Mouse (Mus musculus): ENCODE measurements around the gene Cacna2d3. TPM values are rescaled to one million over a fixed set of nuclear protein-coding genes. Genes with fewer than 3 reads are reported as not detected.
A peak's percentile ranks its signal among the peaks of the same experiment; 100 is the strongest.

Cacna2d3 gene
- total RNA-seq, 2 experiments from 2014 or later: 0.73 to 0.85 TPM

DNA sequence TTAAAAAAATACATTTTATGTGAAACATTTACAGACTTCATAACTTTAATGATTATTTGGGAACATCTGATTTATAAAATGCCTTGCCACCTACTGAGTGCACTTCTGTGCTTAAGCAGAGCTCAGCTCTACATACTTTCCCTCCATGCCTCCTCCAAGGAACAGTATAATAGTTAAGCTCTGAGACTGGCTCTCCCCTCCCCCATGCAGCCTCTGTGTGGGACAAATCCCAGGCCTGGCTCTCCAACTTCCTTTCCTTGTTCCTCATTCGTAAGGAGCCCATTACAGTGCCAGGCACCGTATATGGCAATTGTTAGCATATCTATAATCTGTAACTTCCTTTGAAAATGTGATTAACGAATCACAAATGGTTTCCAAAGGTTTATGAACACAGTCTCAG lies 644.2 kb downstream of the Cacna2d3 start:
- DNase-seq (ENCODE audit: low spot score): no peak

DNA sequence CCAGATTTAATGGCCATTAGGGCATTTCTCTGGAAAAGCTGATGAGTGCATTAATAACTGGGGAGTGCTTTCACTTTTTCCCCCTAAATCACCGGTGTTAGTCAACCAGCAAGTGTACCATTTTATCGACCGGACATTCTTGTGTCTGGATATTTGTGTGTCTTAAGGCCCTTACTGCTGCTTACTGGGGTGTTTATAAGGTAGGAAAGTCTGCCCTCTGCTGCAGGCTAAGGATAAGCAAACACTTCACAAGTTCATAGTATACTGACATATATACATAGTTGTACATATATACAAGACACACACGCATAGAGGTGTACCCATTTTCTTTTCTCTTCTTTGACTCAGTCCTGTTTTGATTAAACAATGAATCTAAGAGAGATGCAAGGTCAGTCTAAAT lies 647.9 kb downstream of the Cacna2d3 start:
- peak; percentile 9 for DNase-seq (ENCODE audit: low spot score)

DNA sequence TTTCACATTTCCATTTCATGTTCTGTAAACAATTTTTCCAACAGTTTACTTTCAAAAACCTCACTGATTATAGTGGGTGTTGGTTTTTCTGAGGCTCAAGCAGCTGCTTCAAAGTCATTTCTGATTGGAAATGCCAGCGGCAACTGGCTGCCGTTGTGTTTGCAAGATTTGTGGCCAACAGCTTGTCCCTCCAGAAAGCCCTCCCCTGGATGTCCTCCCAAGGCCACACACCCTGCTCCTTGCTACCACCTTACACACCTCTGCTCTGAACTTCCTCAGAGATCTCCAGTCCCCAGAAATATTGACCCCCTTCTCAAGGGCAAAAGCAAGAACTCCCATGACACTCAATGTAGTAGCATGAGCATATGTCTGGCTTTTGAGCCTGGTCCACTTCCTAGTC lies 659.0 kb downstream of the Cacna2d3 start:
- no peak for DNase-seq (ENCODE audit: low spot score)

DNA sequence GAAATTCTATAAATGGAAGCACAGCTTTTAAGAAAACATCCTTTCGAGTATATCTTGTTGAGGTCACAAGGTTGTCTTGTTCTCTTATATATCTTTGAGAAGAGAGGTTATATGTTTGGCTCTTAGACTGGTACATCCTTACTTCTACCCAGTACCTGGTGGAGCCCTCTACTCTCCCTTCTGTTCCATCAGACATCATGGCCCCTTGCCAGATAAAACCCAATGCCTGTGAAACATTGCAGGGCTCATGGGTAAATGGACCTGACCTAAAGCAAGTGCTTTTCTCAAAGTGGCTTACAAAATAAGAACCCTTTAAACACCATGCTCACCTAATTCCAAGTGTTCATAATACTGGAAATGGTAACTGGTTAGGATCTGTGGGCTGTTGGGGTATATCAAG lies 660.2 kb downstream of the Cacna2d3 start:
- DNase-seq (ENCODE audit: low spot score): no peak

DNA sequence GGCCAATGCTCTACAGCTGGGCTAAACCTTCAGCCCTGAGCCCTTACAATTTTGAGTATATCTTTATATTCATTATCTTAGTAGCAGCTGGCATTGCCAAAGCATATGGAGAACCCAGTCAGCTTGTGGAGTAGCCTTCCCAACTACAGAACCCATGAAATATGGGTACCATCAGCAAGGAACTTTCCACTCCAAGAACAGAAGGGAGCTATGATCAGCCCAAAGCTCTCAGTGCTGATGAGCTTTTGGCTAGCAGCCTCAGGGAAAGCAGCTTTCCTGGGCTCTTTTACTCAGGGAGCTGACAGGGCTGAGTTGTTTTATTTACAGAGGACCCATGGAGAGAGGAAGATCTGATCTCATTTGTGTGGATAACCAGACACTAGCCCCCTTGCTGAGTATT lies 661.0 kb downstream of the Cacna2d3 start:
- no peak for DNase-seq (ENCODE audit: low spot score)

DNA sequence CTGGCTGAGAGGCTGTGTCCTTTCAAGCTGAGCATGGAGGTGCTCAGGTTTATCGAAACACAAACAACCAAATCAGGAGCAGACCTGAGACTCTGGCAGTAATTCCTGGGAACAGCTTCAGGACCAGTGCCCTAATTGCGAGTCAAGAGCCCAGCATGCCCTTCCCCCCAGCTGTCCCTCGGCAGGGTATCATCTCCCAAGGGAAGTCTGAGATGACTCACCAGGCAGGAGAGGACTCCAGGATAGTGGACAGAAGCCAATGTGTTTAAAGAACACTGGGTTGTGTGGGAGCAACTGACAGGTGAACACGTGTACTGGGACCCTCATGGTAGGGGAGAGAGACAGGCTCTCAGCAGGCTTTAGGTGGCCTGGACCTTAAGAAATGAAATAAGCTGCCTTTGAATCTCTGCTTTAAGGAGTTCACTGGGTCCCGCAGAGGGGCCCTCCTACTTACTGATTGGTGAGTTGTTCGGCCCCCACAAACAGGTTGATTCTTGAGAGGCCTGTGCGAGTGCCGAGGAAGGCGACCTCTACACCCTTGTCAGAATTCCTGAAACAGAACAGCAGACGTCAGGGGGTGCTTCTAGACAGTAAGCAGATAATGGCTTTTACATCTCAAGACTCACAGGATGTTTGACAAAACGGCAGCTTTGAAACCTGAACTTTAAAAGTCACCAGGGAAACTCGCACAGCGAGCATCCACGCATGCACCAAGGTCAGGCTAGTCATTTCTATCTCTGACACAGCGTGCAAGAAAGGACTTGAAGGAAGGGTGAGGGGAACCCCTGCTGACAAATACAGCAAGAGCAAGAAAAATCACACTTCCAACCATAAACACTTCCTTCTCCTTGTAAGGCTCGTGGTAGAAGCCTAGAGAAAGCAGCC lies 669.5 kb downstream of the Cacna2d3 start:
- peak; percentile 13 for DNase-seq (ENCODE audit: low spot score)

DNA sequence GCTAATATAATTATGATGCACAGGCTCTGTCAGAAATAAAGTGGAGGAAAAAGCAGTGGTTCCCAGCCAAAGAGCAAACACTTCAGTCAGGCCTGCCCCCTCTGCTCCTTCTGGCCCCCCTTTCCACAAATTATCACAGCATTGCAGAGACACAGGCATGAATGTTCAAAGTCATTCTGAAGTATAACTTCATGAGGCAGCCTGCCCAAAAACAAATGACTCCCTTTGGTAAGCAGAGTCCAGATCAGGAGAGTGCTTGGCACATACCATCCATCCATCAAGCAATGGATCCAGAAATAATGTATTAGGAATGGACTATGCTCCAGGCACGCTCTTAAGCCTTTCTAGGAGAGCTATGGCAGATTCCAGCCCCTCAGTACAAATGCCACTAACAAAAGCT lies 679.3 kb downstream of the Cacna2d3 start:
- DNase-seq (ENCODE audit: low spot score): no peak

DNA sequence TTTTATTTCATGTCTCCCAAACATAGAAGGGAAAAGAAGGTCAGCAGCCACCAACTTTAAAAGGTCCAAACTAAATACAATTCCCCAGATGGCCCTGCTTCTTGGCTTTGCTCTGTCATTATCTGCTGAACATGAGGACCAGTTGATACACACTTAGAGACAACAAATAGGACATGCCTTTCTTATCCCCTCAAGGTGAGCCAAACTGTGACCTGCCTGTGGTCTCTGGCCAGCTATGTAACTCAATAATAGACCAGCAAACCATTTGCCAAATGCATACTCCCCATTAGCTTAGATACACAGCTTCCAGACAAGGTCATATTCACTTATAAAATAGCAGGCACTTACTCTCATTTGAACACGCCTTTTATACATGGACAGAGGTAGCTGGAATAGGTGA lies 680.2 kb downstream of the Cacna2d3 start:
- DNase-seq (ENCODE audit: low spot score): no peak

DNA sequence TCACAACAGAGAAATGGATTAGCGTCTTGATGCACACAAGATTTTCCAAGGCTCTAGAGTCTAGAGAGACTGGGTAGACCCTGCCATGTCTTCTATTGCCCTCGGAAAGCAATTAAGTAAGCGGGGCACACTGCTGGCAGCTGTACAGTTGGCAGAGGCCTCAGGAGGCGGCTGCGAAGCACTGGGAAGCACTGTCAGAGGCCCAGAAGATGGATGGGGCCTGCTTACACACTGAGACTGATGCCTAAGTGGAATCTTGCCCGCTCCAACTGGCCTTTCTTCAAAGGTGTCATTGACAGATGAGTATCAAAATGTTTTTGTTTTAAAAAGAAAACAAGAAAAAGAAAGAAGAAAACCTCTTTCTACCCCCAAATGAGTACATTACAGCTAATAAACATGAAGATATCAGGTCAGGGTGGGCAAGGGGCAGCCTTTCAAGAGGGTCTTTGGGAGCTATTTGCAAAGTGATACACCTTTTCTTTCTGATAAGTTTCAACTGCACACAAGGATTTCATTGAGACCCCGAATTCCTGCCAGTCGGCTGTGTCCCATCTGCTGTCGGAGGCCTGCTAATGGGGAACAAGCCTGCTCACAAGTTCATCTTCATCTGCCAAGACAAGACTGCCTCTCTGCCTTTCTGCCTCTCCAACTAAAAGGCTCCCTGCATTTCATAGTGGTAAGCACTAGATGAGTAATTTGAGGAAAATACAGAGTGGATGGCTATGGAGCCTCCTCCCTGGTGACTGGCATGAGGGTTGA lies 680.9 kb downstream of the Cacna2d3 start:
- DNase-seq (ENCODE audit: low spot score): peak; percentile 30

DNA sequence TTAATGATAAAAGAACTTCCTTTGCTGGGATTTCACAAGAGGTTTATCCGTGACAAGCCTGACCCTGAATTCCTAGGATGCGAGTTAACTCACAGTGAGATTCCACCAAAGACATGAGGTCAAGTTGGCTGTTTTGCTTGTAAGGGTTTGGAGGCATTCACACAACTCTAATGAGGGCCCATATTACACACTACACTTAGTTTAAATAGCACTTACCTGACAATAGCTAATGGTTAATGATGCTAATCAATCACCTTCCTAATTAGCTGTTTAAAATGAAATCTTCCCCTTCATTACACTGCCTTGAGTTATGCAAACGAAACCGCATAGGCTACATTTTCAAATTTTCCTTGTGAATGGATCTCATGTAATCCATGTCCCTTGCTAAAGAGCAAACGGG lies 683.4 kb downstream of the Cacna2d3 start:
- no peak for DNase-seq (ENCODE audit: low spot score)

DNA sequence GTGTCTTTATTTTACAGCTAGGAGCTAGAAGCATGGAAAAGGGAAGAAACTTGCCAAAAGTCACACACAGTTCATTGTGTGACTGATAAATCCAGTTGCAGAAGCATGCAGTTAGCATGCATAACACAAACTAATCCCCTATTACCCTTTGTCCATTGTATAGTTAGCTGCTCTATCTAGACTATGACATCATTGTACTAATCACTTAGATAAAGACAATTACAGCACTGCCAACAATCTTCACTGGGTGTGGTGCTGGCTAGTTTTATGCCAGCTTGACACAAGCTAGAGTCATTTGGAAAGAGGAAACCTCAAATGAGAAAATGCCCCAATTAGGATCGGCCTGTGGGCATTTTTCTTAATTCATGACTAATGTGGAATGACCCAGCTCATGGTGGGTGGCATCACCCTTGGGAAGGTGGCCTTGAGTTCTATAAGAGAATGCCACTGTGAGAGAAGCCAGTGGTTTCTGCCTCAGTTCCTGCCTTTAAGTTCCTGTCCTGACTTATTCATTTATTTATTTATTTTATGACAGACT lies 689.7 kb downstream of the Cacna2d3 start:
- no peak for DNase-seq (ENCODE audit: low spot score)

DNA sequence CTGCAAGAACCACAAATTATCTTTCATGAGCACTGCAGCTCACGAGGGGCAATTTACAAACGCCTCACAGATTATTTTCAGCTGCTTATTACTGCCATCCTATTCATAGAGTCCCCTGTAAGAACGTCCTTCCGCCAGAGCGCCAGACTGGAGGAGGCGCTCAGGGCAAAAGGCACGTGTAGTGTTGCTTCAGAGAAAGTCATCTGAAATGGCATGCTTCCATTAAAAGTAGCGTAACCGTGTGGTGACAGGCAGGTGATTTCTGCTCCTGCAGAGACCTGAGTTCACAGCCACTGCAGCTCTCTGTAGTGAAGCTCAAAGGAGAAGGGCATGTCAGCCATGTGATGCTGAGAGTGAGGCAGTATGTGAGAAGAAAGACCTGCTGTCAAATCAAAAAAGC lies 691.1 kb downstream of the Cacna2d3 start:
- DNase-seq (ENCODE audit: low spot score): peak; percentile 36

DNA sequence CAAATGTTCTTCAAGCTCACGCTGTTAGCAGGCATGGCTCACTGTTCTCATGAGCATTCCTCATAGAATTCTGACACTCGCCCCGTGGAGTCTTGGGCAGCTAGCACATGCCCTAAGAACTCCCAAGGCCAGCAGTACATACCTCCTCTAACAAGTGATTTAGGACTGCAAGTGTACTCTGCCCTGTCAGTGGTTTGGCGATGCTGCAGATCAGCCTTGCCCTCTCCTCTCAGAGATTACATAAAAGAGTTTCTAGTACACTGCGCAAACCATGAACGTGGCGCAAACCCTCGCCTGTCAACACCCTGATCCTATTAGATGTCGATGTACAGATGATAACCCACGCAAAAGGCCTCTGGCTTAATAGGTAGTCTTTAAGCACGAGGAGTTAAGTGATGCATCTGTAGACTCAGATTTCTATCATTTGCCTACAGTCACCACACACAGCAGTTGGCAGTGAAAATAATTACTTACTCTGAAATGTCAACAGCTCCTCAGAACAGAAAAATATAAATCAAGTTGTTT lies 691.7 kb downstream of the Cacna2d3 start:
- DNase-seq (ENCODE audit: low spot score): no peak

DNA sequence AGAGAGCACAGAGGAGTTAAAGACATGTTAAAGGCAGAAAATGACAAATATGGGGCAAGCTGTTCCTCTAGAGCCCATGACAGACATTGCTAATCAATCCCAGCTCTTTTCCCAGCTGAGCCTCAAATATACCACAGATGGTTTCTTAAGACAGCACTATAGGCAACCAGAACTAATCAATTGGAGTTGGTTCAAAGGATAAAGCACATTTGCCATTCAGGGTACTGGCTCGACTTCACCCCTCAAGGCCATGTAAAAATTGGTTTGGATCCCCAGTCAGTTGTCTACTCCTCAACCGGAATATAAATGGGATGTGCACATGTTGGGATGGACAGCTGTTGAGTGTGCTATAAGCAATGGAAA lies 692.6 kb downstream of the Cacna2d3 start:
- DNase-seq (ENCODE audit: low spot score): no peak

DNA sequence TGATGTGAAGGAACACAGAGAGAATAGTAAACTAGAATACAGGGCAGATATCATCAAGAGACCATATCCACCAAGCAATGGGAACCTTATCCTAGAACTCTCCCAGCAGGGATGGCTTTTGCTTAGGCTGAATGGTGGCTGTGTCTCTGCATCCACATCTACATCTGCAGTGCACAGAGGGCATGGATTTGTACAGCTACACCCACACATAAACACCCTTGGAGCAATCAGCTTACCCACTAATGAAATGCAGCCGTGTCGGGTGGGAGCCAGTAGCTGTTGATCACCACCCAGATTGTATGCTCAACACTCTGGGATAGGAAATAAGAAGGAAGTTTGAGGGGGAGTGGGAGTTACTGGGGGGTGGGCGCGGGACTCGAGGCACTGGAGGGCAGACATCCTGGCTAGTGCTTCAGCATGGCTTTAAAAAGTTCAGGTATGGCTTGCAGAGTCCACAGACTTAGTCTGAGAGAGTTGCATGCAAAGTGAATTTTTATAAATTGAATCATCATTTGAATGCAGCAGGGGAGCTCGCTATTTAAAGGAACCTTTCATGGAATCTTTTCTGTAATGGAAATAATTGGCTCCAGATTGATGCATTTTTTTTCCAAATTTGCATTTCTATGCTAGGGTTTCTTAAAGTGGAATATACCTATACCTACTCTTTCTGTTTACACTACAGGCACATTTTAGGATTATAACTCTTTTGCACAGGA lies 693.1 kb downstream of the Cacna2d3 start:
- DNase-seq (ENCODE audit: low spot score): no peak

DNA sequence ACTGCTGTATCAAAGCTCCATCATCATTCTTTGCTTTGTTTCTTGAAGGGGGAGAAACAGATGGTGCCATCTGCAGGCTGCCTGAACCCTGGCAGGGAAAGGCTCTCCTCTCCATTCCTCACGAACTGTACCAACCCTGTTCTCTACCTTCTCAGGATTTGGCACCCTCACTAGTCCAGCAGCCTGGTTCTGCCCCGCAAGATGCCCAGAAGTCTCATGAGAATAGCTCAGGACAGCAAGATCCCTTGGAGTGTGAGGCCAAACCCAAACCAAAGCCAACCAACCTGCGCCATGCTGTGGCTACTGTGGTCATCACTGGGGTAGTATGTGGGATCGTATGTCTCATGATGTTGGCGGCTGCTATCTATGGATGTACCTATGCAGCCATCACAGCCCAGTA lies 694.4 kb downstream of the Cacna2d3 start:
- no peak for DNase-seq (ENCODE audit: low spot score)

DNA sequence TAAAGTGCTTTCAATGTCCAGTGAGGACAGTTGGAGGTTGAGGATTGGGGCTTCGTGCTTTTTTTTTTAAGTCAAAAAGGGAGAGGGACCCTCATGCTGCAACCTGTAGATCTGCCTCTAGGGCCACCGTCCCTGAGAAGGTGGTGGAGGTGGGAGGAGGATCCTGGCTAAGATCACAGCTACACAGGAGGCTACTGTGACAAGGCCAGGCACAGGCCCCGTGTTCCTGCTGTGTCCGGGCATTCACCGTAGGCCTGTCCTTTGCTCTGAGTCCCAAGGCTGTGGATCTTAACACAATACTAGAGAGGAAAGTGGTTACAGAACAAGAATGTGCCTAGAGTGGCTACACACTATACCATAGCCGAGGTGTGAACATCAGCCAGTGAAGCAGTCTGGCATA lies 696.3 kb downstream of the Cacna2d3 start:
- no peak for DNase-seq (ENCODE audit: low spot score)

DNA sequence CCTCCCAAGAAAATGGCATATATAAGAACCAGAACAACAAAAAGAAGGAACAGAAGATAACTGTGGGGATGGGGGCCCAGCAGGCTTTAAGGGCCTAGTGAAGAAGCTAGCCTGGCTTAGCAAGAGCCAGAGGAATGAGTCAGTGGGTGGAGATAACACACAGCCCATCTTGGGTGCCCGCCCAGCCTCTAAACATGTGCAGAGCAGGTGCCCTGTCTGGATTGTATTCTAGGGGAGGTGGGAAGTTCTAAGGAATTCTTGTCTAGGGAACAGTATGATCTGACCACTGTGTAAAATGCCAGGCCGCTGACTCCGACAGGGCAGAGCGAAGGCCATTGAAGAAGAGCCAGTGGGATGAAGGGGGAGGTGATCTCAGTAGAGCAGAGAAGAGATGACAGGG lies 698.4 kb downstream of the Cacna2d3 start:
- DNase-seq (ENCODE audit: low spot score): no peak

DNA sequence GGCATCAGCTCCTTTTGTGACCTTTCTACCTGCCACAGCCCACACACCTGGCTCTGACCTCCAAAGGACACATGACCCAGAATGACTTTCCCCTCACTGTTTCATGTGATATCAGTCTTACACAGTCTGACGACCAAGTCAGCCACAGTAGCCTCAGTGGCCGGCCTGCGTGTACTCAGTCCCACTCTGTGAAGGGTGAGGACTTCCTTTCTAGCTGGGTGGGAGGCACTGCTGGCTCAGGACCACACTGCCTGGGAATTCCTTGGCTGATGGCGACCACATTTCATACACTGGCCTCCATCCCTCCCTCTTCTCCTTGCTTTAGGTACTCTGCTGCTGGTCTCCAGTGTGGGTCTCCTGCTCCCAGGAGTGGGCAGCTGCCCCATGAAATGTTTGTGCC lies 700.4 kb downstream of the Cacna2d3 start:
- DNase-seq (ENCODE audit: low spot score): no peak

DNA sequence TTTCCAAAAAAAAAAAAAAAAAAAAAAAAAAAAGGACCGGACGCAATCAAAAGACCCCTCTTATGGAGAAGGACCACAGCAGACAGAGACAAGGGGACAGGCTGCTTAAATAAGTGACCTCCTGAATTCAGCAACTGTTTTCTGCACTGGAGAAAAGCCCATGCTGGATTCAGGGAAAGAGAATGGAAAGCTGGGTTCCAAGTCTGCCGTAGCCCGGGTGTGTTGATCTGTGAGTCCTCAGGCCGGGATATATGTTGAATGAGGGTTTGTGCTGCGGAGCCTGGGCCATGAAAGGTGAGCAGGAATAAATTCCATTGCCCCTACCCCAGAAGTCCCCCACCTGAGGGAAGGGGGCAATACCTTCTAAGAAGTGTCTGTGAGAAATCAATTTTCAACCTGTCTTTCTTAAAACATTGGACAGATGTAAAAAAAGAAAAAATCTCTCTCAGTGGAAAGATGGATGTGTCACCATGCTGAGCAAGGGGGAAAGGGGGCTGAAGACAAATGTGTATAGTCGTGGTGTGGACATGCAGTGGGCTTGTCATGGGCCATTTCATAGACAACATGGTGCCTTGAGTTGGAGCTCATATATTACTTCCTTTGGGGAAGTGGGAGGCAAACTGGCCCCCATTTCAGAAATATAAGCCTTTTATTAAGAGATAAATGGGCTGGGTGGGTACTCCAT lies 703.2 kb downstream of the Cacna2d3 start:
- no peak for DNase-seq (ENCODE audit: low spot score)

DNA sequence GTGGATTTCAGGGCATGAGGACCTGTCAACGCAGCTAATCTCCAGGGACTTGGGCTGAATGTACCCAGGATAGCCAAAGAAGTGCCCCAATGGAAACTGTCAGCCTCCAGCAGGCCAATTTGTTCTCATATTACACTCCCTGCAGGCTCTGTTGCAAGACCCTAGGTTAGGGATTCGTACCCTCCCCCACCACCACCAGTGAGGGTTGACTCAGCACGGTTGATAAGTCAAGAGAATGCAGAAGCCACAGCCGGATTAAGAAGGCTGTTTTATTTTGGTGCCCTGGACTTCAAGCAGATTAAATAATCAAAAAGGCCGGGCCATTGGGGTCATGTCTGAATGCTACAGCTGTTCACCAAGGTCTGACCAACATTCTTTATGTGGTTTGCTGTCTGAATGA lies 703.8 kb downstream of the Cacna2d3 start, which contains the start of gene Lrtm1:
TSS of gene Lrtm1 (plus strand) at position 326 of the 400 bp plus-strand sequence.
- DNase-seq (ENCODE audit: low spot score): peak; percentile 45
